9 mouse cellular contexts compared by ENCODE assay signal in the genomic region with DNA sequence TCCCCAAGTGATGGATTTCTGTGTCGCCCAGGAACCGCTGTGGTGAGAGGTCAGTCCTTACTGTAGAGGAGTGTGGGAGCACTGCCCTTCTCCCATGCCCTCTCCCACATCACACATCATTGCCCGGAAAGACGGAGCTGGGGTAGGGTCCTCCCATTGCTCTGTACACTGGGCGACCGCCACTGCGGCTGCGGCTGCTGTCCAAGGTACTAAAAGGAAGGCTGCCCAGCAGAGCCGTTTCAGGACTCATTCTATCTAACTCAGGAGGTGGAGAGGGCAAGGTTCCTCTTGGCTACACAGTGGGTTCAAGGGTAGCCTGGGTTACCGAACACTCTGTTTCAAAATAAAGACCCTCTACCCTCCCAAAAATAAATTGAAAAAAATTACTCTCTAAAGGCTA. TPM values are rescaled to one million over a fixed set of nuclear protein-coding genes. Genes with fewer than 3 reads are reported as not detected.
DNase-seq lines count a peak whose midpoint lies in the region; ATAC-seq lines count a peak whose summit lies in the region.
"Had no signal": no experiment of that assay in that cellular context is flagged by ENCODE, and none has a peak within 500 bp of the region (broad histone marks: within the 10 kb centered on the region; RNA-seq: fewer than 3 reads in every experiment).

No protein-coding gene starts in this region.

- no peak overlapping the region for H3K4me3 ChIP-seq in liver, embryonic 12.5 days
- H3K4me3 ChIP-seq: hindbrain, embryonic 15.5 days had no signal

- no peaks in the 10 kb centered on the region for H3K9me3 ChIP-seq in liver, embryonic 12.5 days (replicated peaks)
- H3K9me3 ChIP-seq: hindbrain, embryonic 15.5 days had no signal

- H3K4me1 ChIP-seq in liver, embryonic 12.5 days = peaks cover 3% of the 10 kb centered on the region; the same call in 1 of the 2 replicates

- H3K27ac ChIP-seq in liver, embryonic 12.5 days = no peak overlapping the region
- H3K27ac ChIP-seq: hindbrain, embryonic 15.5 days had no signal

- WGBS in liver, embryonic 12.5 days (ENCODE audit: insufficient replicate concordance) = 9% methylated on average over 10 of the region's 10 CpGs

- no peak overlapping the region for H3K4me2 ChIP-seq in liver, embryonic 12.5 days
- H3K4me2 ChIP-seq: hindbrain, embryonic 15.5 days had no signal

- peak; percentile 57 for DNase-seq in CD4-positive, CD25-positive, alpha-beta regulatory T cell, adult 2 months (ENCODE audit: low read depth, low spot score)
- DNase-seq in liver (peak; percentile 53), ZHBTc4 (ENCODE audit: low read depth, low spot score) (peak; percentile 52)
- DNase-seq in lung, postnatal 10 days = peak; percentile 43
- no peak for DNase-seq in layer of hippocampus, postnatal 25 days (ENCODE audit: extremely low spot score in 1 of 2, low spot score in 1 of 2)
- DNase-seq in right cerebral cortex, postnatal 4 days = no peak

- H3K36me3 ChIP-seq in liver, embryonic 12.5 days = no peaks in the 10 kb centered on the region
- H3K36me3 ChIP-seq: hindbrain, embryonic 15.5 days had no signal

- peaks cover 76% of the 10 kb centered on the region for H3K27me3 ChIP-seq in liver, embryonic 12.5 days (replicated peaks)
- H3K27me3 ChIP-seq: hindbrain, embryonic 15.5 days had no signal

- no peak for ATAC-seq in CD4-positive, CD25-positive, alpha-beta regulatory T cell, adult 4 months
- ATAC-seq in liver, embryonic 12.5 days = no peak

- H3K9ac ChIP-seq in liver, embryonic 12.5 days = no peak overlapping the region
- H3K9ac ChIP-seq: hindbrain, embryonic 15.5 days had no signal

RNA-seq across cellular contexts. Expression of a gene that starts 33.6 kb away (rescaled TPM):
- polyA plus RNA-seq in CD4-positive, CD25-positive, alpha-beta regulatory T cell, adult 4 months (2017; shearing (Covaris generic)) = 10 to 100 TPM; 25.9 to 29.4 TPM
- polyA plus RNA-seq in liver, embryonic 12.5 days (2016; fragmentation: Nextera tagmentation; extraction: Ambion mirVana) = 1.9 TPM in 2 replicates
- total RNA-seq in layer of hippocampus, postnatal 25 days (2021) = 10 to 100 TPM in 1 of 2 experiments, 1 to 10 TPM in 1; 7.1 to 11.8 TPM

Comparison
In these comparisons a context has a peak if more than half of its experiments do, and no peak if none do; other contexts are left out.
1. DNase-seq: peak in CD4-positive, CD25-positive, alpha-beta regulatory T cell, adult 2 months (single experiment), liver (single experiment), ZHBTc4 (single experiment) and lung, postnatal 10 days (single experiment); none in layer of hippocampus, postnatal 25 days (0 of 2) and right cerebral cortex, postnatal 4 days (single experiment).